ENCODE assay signal across 23 mouse cellular contexts in the genomic region with DNA sequence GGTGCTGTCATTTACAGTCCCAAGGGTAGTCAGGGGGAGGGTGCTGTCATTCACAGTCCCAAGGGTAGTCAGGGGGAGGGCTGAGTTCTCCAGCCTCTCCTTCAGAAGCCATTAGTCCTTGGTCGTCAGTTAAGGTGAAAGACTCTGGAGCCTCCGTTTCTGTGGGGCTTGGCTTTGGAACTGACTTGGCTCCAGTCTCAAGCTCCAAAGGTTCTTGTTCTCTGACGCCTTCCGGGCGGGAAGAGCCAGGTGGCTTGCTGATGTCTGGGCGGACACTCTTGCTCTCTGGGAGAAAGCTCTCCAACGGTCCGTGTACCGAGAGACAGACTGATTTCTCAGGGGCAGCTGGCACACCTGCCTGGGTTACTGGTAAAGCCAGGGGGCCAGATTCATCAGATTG. TPM values are rescaled to one million over a fixed set of nuclear protein-coding genes. Genes with fewer than 3 reads are reported as not detected.
A peak's percentile ranks its signal among the peaks of the same experiment; 100 is the strongest.
DNase-seq lines count a peak whose midpoint lies in the region; ATAC-seq lines count a peak whose summit lies in the region.
"Had no signal": no experiment of that assay in that cellular context is flagged by ENCODE, and none has a peak within 500 bp of the region (broad histone marks: within the 10 kb centered on the region; RNA-seq: fewer than 3 reads in every experiment).

No protein-coding gene starts in this region.

- no peak overlapping the region for H3K27ac ChIP-seq in midbrain, embryonic 11.5 days (ENCODE audit: low read depth, low read length)
- no peak overlapping the region for H3K27ac ChIP-seq in midbrain, embryonic 10.5 days (replicated peaks)
- H3K27ac ChIP-seq: embryonic facial prominence, embryonic 15.5 days; forebrain, embryonic 10.5 days; heart, adult 2 months; heart, embryonic 15.5 days; hindbrain, embryonic 10.5 days; hindbrain, embryonic 14.5 days had no signal

- peak; percentile 88 for DNase-seq in heart, adult 11 months
- no peak for DNase-seq in heart, postnatal 36 days
- DNase-seq in kidney, postnatal 36 days, result peak; percentile 35 to 59
- DNase-seq in kidney, adult 18-20 months, result no peak
- DNase-seq in midbrain, embryonic 11.5 days (ENCODE audit: low spot score, missing footprints), result peak; percentile 59
- no peak for DNase-seq in midbrain, embryonic 10.5 days (ENCODE audit: low spot score)
- peak; percentile 22 for DNase-seq in ZHBTc4 (ENCODE audit: low read depth, low spot score)
- DNase-seq in embryo, embryonic 11 days, result no peak
- DNase-seq: adrenal gland, adult 2 months; adrenal gland, postnatal 25 days; cerebellum, adult 18-20 months; cerebellum, postnatal 10 days; heart, adult 2 months; heart, postnatal 14 days had no signal

- no peaks in the 10 kb centered on the region for H3K36me3 ChIP-seq in midbrain, embryonic 11.5 days (ENCODE audit: control insufficient read depth, insufficient read depth, low read length)
- peaks cover 22% of the 10 kb centered on the region for H3K36me3 ChIP-seq in midbrain, embryonic 10.5 days

- intact Hi-C loops in heart, postnatal 36 days (cut with DNase I), result no loop called here

- WGBS in midbrain, embryonic 11.5 days, result 86% methylated on average over 9 of the region's 9 CpGs
- 88% methylated on average over 9 of the region's 9 CpGs for WGBS in midbrain, embryonic 10.5 days

- no peak overlapping the region for H3K4me2 ChIP-seq in midbrain, embryonic 11.5 days
- H3K4me2 ChIP-seq: embryonic facial prominence, embryonic 15.5 days; heart, embryonic 11.5 days; heart, embryonic 15.5 days; hindbrain, embryonic 14.5 days had no signal

- no peak overlapping the region for H3K4me3 ChIP-seq in midbrain, embryonic 11.5 days (ENCODE audit: low read depth, low read length)
- no peak overlapping the region for H3K4me3 ChIP-seq in midbrain, embryonic 10.5 days
- H3K4me3 ChIP-seq: embryonic facial prominence, embryonic 15.5 days; erythroblast, embryonic 14.5 days; forebrain, embryonic 10.5 days; heart, adult 2 months; heart, embryonic 15.5 days; hindbrain, embryonic 10.5 days had no signal

- no peaks in the 10 kb centered on the region for H3K27me3 ChIP-seq in midbrain, embryonic 11.5 days (ENCODE audit: control insufficient read depth, insufficient read depth, low read length)
- H3K27me3 ChIP-seq in midbrain, embryonic 10.5 days (ENCODE audit: low read depth, poor library complexity, severe bottlenecking), result peaks cover 31% of the 10 kb centered on the region
- H3K27me3 ChIP-seq: embryonic facial prominence, embryonic 15.5 days; Patski had no signal

- H3K9me3 ChIP-seq in midbrain, embryonic 11.5 days (ENCODE audit: control insufficient read depth, low read length), result no peaks in the 10 kb centered on the region
- no peaks in the 10 kb centered on the region for H3K9me3 ChIP-seq in midbrain, embryonic 10.5 days (replicated peaks)
- H3K9me3 ChIP-seq: embryonic facial prominence, embryonic 15.5 days; forebrain, embryonic 10.5 days; heart, embryonic 15.5 days; hindbrain, embryonic 10.5 days had no signal

- no peak for ATAC-seq in midbrain, embryonic 11.5 days (ENCODE audit: low FRiP score)
- ATAC-seq: forebrain, embryonic 14.5 days; Patski had no signal

- H3K9ac ChIP-seq in midbrain, embryonic 11.5 days (ENCODE audit: low read length), result no peak overlapping the region
- H3K9ac ChIP-seq: embryonic facial prominence, embryonic 15.5 days; heart, embryonic 15.5 days; hindbrain, embryonic 14.5 days had no signal

- no peaks in the 10 kb centered on the region for H3K4me1 ChIP-seq in midbrain, embryonic 11.5 days (ENCODE audit: control insufficient read depth, insufficient read depth, low read length)
- peaks cover 37% of the 10 kb centered on the region for H3K4me1 ChIP-seq in midbrain, embryonic 10.5 days

RNA-seq across cellular contexts. Expression of gene Gpr179, which starts 17.5 kb away (rescaled TPM):
- total RNA-seq in heart, postnatal 36 days (2021), result under 1 TPM; 0.08 to 0.11 TPM
- 0.03 TPM in 1 of 2 replicates, not detected in the other for polyA plus RNA-seq in midbrain, embryonic 11.5 days (2014; fragmentation: Nextera tagmentation; extraction: Ambion mirVana)
- 0.05 and 0.09 TPM in 2 replicates for polyA plus RNA-seq in midbrain, embryonic 10.5 days (2016; fragmentation: Nextera tagmentation; extraction: Ambion mirVana)
- polyA plus RNA-seq: erythroblast, embryonic 14.5 days; heart, adult 2 months had no signal

RNA-seq across cellular contexts. Expression of gene Mrpl45, which starts 18.9 kb away (rescaled TPM):
- total RNA-seq in heart, postnatal 36 days (2021), result 10 to 100 TPM; 55.3 to 65.3 TPM
- 56.6 and 58.9 TPM in 2 replicates for polyA plus RNA-seq in midbrain, embryonic 11.5 days (2014; fragmentation: Nextera tagmentation; extraction: Ambion mirVana)
- polyA plus RNA-seq in midbrain, embryonic 10.5 days (2016; fragmentation: Nextera tagmentation; extraction: Ambion mirVana), result 61.7 and 69.5 TPM in 2 replicates

RNA-seq across cellular contexts. Expression of gene Socs7, which starts 28.0 kb away (rescaled TPM):
- 10 to 100 TPM; 18.3 to 19.6 TPM for total RNA-seq in heart, postnatal 36 days (2021)
- polyA plus RNA-seq in midbrain, embryonic 11.5 days (2014; fragmentation: Nextera tagmentation; extraction: Ambion mirVana), result 3.4 and 3.7 TPM in 2 replicates
- 3.6 and 4.6 TPM in 2 replicates for polyA plus RNA-seq in midbrain, embryonic 10.5 days (2016; fragmentation: Nextera tagmentation; extraction: Ambion mirVana)

RNA-seq across cellular contexts. Expression of gene Npepps, which starts 54.0 kb away (rescaled TPM):
- total RNA-seq in heart, postnatal 36 days (2021), result 10 to 100 TPM; 79.6 to 87.6 TPM
- polyA plus RNA-seq in midbrain, embryonic 11.5 days (2014; fragmentation: Nextera tagmentation; extraction: Ambion mirVana), result 92.6 and 101 TPM in 2 replicates
- polyA plus RNA-seq in midbrain, embryonic 10.5 days (2016; fragmentation: Nextera tagmentation; extraction: Ambion mirVana), result 108 and 114 TPM in 2 replicates

Comparison
In these comparisons a context has a peak if more than half of its experiments do, and no peak if none do; other contexts are left out.
1. DNase-seq: peak in heart, adult 11 months (single experiment), kidney, postnatal 36 days (2 of 2), midbrain, embryonic 11.5 days (single experiment) and ZHBTc4 (single experiment); none in heart, postnatal 36 days (0 of 2), kidney, adult 18-20 months (single experiment), midbrain, embryonic 10.5 days (single experiment) and embryo, embryonic 11 days (single experiment).